ENCODE assay signal across 11 mouse cellular contexts in the genomic region with DNA sequence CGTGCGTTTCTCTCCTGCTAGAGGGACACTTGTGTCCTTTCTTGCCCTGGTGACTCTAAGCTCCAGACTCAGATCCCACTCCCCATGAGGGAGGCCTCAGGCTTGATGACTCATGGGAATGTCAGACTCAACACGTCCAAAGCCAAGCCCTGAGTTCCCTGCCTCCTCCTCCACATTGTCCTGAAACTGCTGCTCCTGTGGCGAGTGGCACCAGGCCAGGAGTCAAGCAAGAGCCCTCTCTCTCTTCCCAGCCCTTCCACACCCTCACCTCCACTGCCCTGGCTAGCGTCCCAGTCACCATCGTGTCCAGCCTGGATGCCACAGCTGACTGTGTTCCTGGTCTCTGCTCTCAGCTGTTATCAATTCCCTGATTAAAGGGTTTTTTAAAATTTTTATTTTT.
A peak's percentile ranks its signal among the peaks of the same experiment; 100 is the strongest.
DNase-seq lines count a peak whose midpoint lies in the region; ATAC-seq and TF ChIP-seq lines count a peak whose summit lies in the region.
"Had no signal": no experiment of that assay in that cellular context is flagged by ENCODE, and none has a peak within 500 bp of the region (broad histone marks: within the 10 kb centered on the region; RNA-seq: fewer than 3 reads in every experiment).

No protein-coding gene starts in this region.

- H3K36me3 ChIP-seq in hindbrain, postnatal 0 days (ENCODE audit: insufficient read depth, low read length): no peaks in the 10 kb centered on the region
- no peaks in the 10 kb centered on the region for H3K36me3 ChIP-seq in hindbrain, embryonic 12.5 days
- H3K36me3 ChIP-seq: stomach, embryonic 15.5 days had no signal

- peak; percentile 27 for DNase-seq in hindbrain, postnatal 0 days (ENCODE audit: low spot score)
- peak; percentile 69 for DNase-seq in cerebellum, adult 8-10 months
- DNase-seq in kidney, adult 9 months: peak; percentile 53
- peak; percentile 63 for DNase-seq in ovary, postnatal 36 days (ENCODE audit: low spot score)
- DNase-seq in gastrocnemius, postnatal 36 days: no peak
- DNase-seq in thymus, postnatal 10 days (ENCODE audit: low spot score in 2 of 2): no peak

- H3K9me3 ChIP-seq in hindbrain, postnatal 0 days (ENCODE audit: low read length): no peaks in the 10 kb centered on the region
- no peaks in the 10 kb centered on the region for H3K9me3 ChIP-seq in hindbrain, embryonic 12.5 days (replicated peaks)
- H3K9me3 ChIP-seq: stomach, embryonic 15.5 days had no signal

- WGBS in hindbrain, postnatal 0 days: 56% methylated on average over 6 of the region's 6 CpGs
- 93% methylated on average over 6 of the region's 6 CpGs for WGBS in hindbrain, embryonic 12.5 days

- no peak overlapping the region for H3K4me2 ChIP-seq in hindbrain, postnatal 0 days (ENCODE audit: low read depth, low read length)
- H3K4me2 ChIP-seq in hindbrain, embryonic 12.5 days (replicated peaks): no peak overlapping the region
- H3K4me2 ChIP-seq: stomach, embryonic 15.5 days had no signal

- H3K4me3 ChIP-seq in hindbrain, postnatal 0 days (ENCODE audit: low read length): no peak overlapping the region
- H3K4me3 ChIP-seq in hindbrain, embryonic 12.5 days: no peak overlapping the region
- H3K4me3 ChIP-seq: stomach, embryonic 15.5 days had no signal

- ATAC-seq in hindbrain, postnatal 0 days: no peak
- no peak for ATAC-seq in hindbrain, embryonic 12.5 days (ENCODE audit: low FRiP score)
- no peak for ATAC-seq in activated CD4-positive, CD25-positive, alpha-beta regulatory T cell, adult 4 months
- ATAC-seq: forebrain, embryonic 14.5 days had no signal

- H3K9ac ChIP-seq in hindbrain, postnatal 0 days (replicated peaks; ENCODE audit: low read length): no peak overlapping the region
- no peak overlapping the region for H3K9ac ChIP-seq in hindbrain, embryonic 12.5 days
- H3K9ac ChIP-seq: stomach, embryonic 15.5 days had no signal

- no peak for TF ChIP-seq CTCF in hindbrain, postnatal 0 days (IDR thresholded peaks at IDR 0.05; ENCODE audit: low read depth)

- H3K4me1 ChIP-seq in hindbrain, postnatal 0 days (ENCODE audit: insufficient read depth, low read length): no peaks in the 10 kb centered on the region
- no peaks in the 10 kb centered on the region for H3K4me1 ChIP-seq in hindbrain, embryonic 12.5 days

- H3K27ac ChIP-seq in hindbrain, postnatal 0 days: no peak overlapping the region
- no peak overlapping the region for H3K27ac ChIP-seq in hindbrain, embryonic 12.5 days
- H3K27ac ChIP-seq: stomach, embryonic 15.5 days had no signal

- intact Hi-C loops in gastrocnemius, postnatal 36 days (cut with DNase I): no loop called here

- no peaks in the 10 kb centered on the region for H3K27me3 ChIP-seq in hindbrain, postnatal 0 days (ENCODE audit: insufficient read depth, low read length)
- H3K27me3 ChIP-seq in hindbrain, embryonic 12.5 days: no peaks in the 10 kb centered on the region
- H3K27me3 ChIP-seq: CH12.LX; stomach, embryonic 15.5 days had no signal

Comparison
In these comparisons a context has a peak if more than half of its experiments do, and no peak if none do; other contexts are left out.
1. DNase-seq: peak in hindbrain, postnatal 0 days (single experiment), cerebellum, adult 8-10 months (single experiment), kidney, adult 9 months (single experiment) and ovary, postnatal 36 days (single experiment); none in gastrocnemius, postnatal 36 days (0 of 2) and thymus, postnatal 10 days (0 of 2).